Mouse (Mus musculus): Measurements from ENCODE around the gene Rab23. TPM values are rescaled to one million over a fixed set of nuclear protein-coding genes. Genes with fewer than 3 reads are reported as not detected.
"Not testable (repeated sequence)": the region's sequence is repeated elsewhere in the genome, so short reads cannot be mapped to it uniquely, and the experiment has no call there.

Gene Rab23
- polyA plus RNA-seq, 1 experiment, result 3.9 TPM

GRCm38 (mm10) chr1:33724516-33724915, 4.8 kb downstream of the Rab23 start:
- DNase-seq (ENCODE audit: low read depth, low spot score), result no peak
- 72% methylated on average over 6 of the region's 6 CpGs for WGBS

- DNase-seq (ENCODE audit: low read depth, low spot score), result no peak
- WGBS, result 92% methylated on average over 5 of the region's 5 CpGs
Measured at GRCm38 (mm10) chr1:33725086-33725485, 5.4 kb downstream of the Rab23 start.

DNA sequence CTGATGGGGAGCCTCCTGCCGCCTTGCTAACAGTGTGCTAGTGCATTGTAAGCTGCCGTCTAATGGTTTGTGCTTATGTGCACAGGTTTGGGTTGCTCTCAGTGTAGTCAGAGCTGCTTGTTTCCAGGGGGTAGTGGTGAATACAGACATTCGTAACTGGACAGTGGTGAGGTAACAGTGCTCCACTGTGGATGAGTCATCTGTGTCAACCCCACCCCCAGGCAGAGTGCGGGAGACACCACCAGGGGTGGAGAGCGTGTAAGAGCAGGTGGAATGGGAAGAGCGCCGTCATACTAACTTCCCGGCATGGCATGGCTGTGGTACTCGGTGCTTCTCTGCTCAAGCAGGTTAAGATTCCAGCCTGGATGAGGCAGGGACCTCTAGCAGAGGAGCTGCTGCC, 13.4 kb downstream of the Rab23 start:
- DNase-seq (ENCODE audit: low read depth, low spot score), result no peak
- WGBS, result 78% methylated on average over 9 of the region's 9 CpGs

- DNase-seq (ENCODE audit: low read depth, low spot score), result no peak
- 57% methylated on average over 5 of the region's 5 CpGs for WGBS
Measured at GRCm38 (mm10) chr1:33734001-33734685, 14.5 kb downstream of the Rab23 start.

GRCm38 (mm10) chr1:33738281-33738680, 18.6 kb downstream of the Rab23 start:
- DNase-seq (ENCODE audit: low read depth, low spot score), result no peak
- WGBS, result 91% methylated on average over 11 of the region's 11 CpGs

GRCm38 (mm10) chr1:33738681-33739278, 19.1 kb downstream of the Rab23 start:
- 73% methylated on average over 11 of the region's 11 CpGs for WGBS
- no peak for DNase-seq (ENCODE audit: low read depth, low spot score)

- 23% methylated on average over 12 of the region's 12 CpGs for WGBS
- DNase-seq (ENCODE audit: low read depth, low spot score), result no peak
Measured at GRCm38 (mm10) chr1:33739302-33739701, 19.6 kb downstream of the Rab23 start.

GRCm38 (mm10) chr1:33742903-33743302, 23.2 kb downstream of the Rab23 start:
- DNase-seq (ENCODE audit: low read depth, low spot score), result no peak
- WGBS, result 14% methylated on average over 8 of the region's 8 CpGs

GRCm38 (mm10) chr1:33744815-33745214, 25.1 kb downstream of the Rab23 start:
- DNase-seq (ENCODE audit: low read depth, low spot score), result not testable (repeated sequence)
- 91% methylated on average over 9 of the region's 9 CpGs for WGBS

DNA sequence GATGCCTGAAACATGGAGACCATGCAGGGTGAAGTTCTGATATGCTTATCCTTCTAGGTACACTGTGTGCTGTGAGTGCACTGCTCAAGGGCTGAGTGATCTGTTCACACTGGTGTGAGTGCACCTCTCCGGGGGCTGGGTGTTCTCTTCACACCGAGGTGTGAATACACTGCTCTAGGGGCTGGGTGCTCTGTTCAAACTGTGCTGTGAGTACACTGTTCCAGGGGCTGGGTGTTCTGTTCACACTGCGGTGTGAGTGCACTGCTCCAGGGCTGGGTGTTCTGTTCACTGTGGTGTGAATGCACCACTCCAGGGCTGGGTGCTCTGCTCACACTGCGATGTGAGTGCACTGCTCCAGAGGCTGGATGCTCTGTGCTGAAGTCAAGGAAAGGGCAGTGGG, 26.2 kb downstream of the Rab23 start:
- 89% methylated on average over 4 of the region's 4 CpGs for WGBS
- DNase-seq (ENCODE audit: low read depth, low spot score), result no peak

- no peak for DNase-seq (ENCODE audit: low read depth, low spot score)
- WGBS, result 97% methylated on average over 11 of the region's 11 CpGs
Measured at GRCm38 (mm10) chr1:33749109-33749508, 29.4 kb downstream of the Rab23 start.

GRCm38 (mm10) chr1:33749709-33750108, 30.0 kb downstream of the Rab23 start:
- DNase-seq (ENCODE audit: low read depth, low spot score), result not testable (repeated sequence)
- 81% methylated on average over 4 of the region's 4 CpGs for WGBS

DNA sequence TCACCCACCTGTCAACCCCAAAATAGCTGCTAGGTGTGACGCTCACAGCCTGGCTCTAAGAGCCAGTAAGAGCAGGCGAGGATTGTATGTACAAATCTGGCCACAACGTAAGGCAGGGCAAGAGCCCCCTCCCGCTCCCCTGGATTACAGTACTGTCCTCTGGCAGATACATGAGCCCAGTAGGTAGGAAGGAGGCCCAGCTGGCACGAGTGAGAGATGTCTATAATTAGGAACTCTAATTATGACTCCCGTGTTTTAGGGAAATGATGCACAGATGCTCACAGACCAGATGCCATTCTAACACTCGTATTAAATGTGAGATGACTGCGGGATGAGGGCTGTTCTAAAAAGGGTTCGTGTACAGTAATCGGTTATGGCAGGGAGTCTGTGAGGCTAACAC, 31.6 kb downstream of the Rab23 start:
- WGBS, result 88% methylated on average over 10 of the region's 10 CpGs
- DNase-seq (ENCODE audit: low read depth, low spot score), result no peak

- WGBS, result 83% methylated on average over 17 of the region's 17 CpGs
Measured at GRCm38 (mm10) chr1:33754089-33754488, 34.4 kb downstream of the Rab23 start.

DNA sequence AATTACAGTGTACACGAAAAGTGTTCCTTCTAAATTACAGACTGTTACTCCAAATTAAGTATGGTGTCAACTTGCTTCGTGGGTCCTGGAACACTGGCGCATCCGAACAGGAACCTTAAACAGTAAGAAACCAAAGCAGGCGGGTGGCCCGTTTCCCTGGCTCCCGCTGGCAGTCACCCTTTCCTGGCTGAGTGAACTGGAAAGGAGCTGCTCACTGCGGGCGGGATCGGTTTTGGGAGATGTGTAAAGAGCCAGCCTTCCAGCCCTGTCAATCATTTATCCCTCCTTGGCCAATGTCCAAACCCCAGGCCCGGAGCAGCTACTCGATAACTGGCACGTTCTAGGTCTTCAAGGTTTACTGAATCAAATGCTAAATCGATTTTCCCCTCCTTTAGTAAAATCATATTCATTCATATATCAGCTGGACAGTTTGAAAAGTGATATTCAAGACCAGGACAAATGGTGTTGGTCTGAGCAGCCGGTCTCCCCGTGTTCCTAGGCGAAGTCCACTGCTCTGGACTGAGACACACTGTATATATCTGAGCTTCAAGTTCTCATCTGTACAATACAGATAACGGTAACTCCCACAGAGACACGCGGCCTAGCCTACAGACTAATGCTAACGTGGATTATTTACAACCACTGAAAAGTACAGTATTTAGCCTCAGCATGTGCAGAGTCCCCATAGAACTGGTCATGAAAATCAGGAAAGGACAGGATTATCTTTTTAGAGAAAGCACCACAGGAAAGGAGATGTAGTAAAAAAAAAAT, 35.5 kb downstream of the Rab23 start:
- WGBS, result 45% methylated on average over 21 of the region's 21 CpGs
- no peak for DNase-seq (ENCODE audit: low read depth, low spot score)

More at GRCm38 (mm10) chr1:33754089-33754488, 34.4 kb downstream of the Rab23 start:
- DNase-seq (ENCODE audit: low read depth, low spot score), result no peak

DNA sequence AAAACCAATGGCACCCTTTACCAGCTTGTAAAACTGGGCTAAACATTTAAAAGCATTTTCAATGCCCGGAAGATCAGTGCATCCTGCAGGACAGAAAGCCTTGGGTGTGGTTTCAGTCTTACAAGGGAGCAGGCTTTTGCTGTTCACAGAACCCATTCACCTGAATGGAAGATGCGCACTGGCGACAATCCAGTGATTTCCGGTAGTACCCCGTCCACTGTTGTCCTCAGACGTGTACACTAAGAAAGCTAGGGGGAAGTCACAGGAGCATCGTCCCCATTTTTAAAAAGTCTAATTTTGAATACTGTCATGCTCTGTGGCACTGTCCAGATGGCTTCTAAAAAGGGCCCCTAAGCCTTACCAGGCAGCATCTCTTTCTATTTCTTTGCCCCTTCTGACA, 36.1 kb downstream of the Rab23 start:
- 68% methylated on average over 7 of the region's 7 CpGs for WGBS
- no peak for DNase-seq (ENCODE audit: low read depth, low spot score)

GRCm38 (mm10) chr1:33756258-33757032, 36.8 kb downstream of the Rab23 start:
- no peak for DNase-seq (ENCODE audit: low read depth, low spot score)
- WGBS, result 15% methylated on average over 18 of the region's 18 CpGs

GRCm38 (mm10) chr1:33757033-33757413, 37.3 kb downstream of the Rab23 start:
- WGBS, result 1% methylated on average over 14 of the region's 14 CpGs
- DNase-seq (ENCODE audit: low read depth, low spot score), result no peak

- WGBS, result 1% methylated on average over 60 of the region's 61 CpGs
Measured at GRCm38 (mm10) chr1:33757491-33758041, 37.9 kb downstream of the Rab23 start, which contains the start of gene Bag2. TSS of gene Bag2 (minus strand) at chr1:33757795.

GRCm38 (mm10) chr1:33758488-33758887, 38.8 kb downstream of the Rab23 start:
- no peak for DNase-seq (ENCODE audit: low read depth, low spot score)
- WGBS, result 35% methylated on average over 4 of the region's 4 CpGs

More at GRCm38 (mm10) chr1:33757491-33758041, 37.9 kb downstream of the Rab23 start, which contains the start of gene Bag2:
- no peak for DNase-seq (ENCODE audit: low read depth, low spot score)
